Mouse (Mus musculus) liver, postnatal 0 days (tissue): ENCODE results near the gene Hoxc9.

Experiments
- CTCF ChIP-seq: sonication (generic); IDR thresholded peaks from 2 replicates; pipeline ENCODE4 v1.5.1; 2016; ENCODE audit warnings: antibody characterized with exemption, low read depth
- EP300 ChIP-seq: IDR thresholded peaks from 2 replicates; pipeline ENCODE4 v1.6.1; 2016; ENCODE audit warnings: antibody characterized with exemption, low read depth, mild to moderate bottlenecking

DNA sequence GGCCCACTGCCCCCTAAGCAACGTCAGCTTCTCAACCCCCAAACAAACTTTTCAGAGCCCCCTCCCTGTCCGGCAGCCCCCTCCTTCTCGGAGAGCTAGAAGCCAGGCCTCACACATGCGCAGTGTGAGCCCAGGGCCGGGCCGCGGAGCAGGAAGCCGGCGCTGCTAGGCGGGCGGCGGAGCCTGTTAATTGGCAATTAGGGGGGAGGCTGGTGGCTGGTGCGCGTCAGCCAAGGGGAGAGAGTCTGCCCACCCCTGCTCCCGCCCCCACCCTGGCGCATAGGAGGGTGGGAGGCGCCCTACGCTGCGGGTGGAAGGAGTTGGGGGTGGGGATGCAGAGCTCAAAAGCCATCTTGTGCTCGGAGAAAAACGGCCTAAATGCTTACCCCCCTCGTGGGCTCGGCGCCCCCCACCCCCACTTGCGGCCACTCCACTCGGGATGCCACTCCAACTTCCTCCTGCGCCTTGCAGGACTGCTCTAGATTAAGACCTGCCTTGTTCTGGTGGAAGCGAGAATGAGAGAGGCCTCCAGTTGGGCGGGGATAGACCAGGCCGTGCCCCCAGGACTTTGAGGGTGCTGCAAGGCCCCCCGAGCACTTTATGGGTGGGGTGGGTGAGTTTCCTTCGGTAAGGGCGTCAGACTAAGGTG is 23.1 kb downstream of the Hoxc9 start:
- TF ChIP-seq CTCF (no peak), EP300 (no peak)
